Mouse (Mus musculus): ENCODE data around the gene Ccdc27. TPM values are rescaled to one million over a fixed set of nuclear protein-coding genes. Genes with fewer than 3 reads are reported as not detected.

The Ccdc27 gene
- polyA plus RNA-seq, 1 experiment from 2014 or later, result not detected

- Histone ChIP-seq H3K4me2 (replicated peaks) (no peak overlapping the region), H3K9ac (no peak overlapping the region), H3K36me3 (peaks cover 56% of the 10 kb centered on the region), H3K9me3 (replicated peaks) (no peaks in the 10 kb centered on the region), H3K27me3 (no peaks in the 10 kb centered on the region), H3K4me1 (peaks cover 5% of the 10 kb centered on the region; the same call in 1 of the 2 replicates), H3K27ac (no peak overlapping the region), H3K4me3 (no peak overlapping the region)
- no peak for ATAC-seq (ENCODE audit: low FRiP score)
- WGBS, result 90% methylated on average over 6 of the region's 6 CpGs
Measured at GRCm38 (mm10) chr4:154006264-154006663, 36.2 kb downstream of the Ccdc27 start.

DNA sequence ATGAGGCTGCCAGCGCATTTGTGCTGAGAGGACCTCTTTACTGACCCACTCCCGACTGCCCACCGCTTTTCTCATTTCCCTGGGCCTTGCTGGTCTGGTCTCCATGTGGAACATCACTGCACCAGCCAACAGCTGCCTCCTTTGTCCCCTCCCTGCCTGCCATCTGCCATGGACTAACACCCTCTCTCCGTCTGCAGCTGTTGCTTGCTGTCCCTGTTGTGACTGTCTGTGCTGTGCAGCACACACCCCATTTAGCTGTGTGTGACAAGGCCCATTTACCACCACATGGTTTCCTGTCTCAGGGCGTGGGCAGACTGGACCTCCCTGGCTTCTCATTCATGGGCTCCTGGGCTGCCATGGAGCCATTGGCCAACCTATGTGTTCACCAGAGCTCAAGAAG, 37.0 kb downstream of the Ccdc27 start:
- H3K9me3 ChIP-seq (replicated peaks), result no peaks in the 10 kb centered on the region
- no peak; the same call in 1 of the 2 replicates for ATAC-seq (ENCODE audit: low FRiP score)
- H3K27me3 ChIP-seq, result no peaks in the 10 kb centered on the region
- H3K4me3 ChIP-seq, result no peak overlapping the region
- 85% methylated on average over 5 of the region's 5 CpGs for WGBS
- H3K27ac ChIP-seq, result no peak overlapping the region
- H3K9ac ChIP-seq, result no peak overlapping the region
- H3K4me1 ChIP-seq, result no peaks in the 10 kb centered on the region
- H3K4me2 ChIP-seq (replicated peaks), result no peak overlapping the region
- H3K36me3 ChIP-seq, result peaks cover 56% of the 10 kb centered on the region

- Histone ChIP-seq H3K27me3 (no peaks in the 10 kb centered on the region), H3K4me1 (no peaks in the 10 kb centered on the region), H3K4me3 (no peak overlapping the region), H3K36me3 (peaks cover 99% of the 10 kb centered on the region), H3K4me2 (replicated peaks) (no peak overlapping the region), H3K27ac (no peak overlapping the region), H3K9ac (no peak overlapping the region), H3K9me3 (replicated peaks) (no peaks in the 10 kb centered on the region)
- WGBS, result 93% methylated on average over 8 of the region's 8 CpGs
- no peak for ATAC-seq (ENCODE audit: low FRiP score)
Measured at GRCm38 (mm10) chr4:153993505-153993904, 49.0 kb downstream of the Ccdc27 start.

DNA sequence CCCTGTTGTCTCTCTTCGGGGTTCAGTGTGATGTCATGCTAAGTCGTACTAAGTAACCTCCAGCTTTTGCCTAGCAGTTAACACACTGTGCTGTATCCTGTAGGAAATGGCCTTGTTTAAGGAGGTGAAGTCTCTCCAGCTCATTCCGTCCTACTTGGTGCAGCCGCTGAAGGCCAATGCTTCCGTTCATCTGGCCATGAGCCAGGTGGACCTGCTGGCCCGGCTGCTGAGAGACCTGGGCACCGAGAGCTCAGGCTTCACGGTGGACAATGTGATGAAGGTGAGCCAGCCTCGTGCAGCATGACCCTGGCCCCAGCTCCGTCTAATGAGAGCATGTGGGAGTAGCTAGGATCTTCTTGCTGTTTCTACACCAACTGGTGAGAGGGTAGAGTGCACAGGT, 49.8 kb downstream of the Ccdc27 start:
- WGBS, result 82% methylated on average over 10 of the region's 10 CpGs
- H3K4me1 ChIP-seq, result no peaks in the 10 kb centered on the region
- H3K9me3 ChIP-seq (replicated peaks), result no peaks in the 10 kb centered on the region
- H3K36me3 ChIP-seq, result peaks cover 99% of the 10 kb centered on the region
- no peak overlapping the region for H3K4me2 ChIP-seq (replicated peaks)
- no peak overlapping the region for H3K27ac ChIP-seq
- no peaks in the 10 kb centered on the region for H3K27me3 ChIP-seq
- H3K4me3 ChIP-seq, result no peak overlapping the region
- H3K9ac ChIP-seq, result no peak overlapping the region
- no peak for ATAC-seq (ENCODE audit: low FRiP score)

- 94% methylated on average over 11 of the region's 11 CpGs for WGBS
- Histone ChIP-seq H3K27ac (no peak overlapping the region), H3K36me3 (peaks cover 70% of the 10 kb centered on the region), H3K9me3 (replicated peaks) (no peaks in the 10 kb centered on the region), H3K4me1 (peaks cover 20% of the 10 kb centered on the region), H3K4me3 (no peak overlapping the region), H3K9ac (no peak overlapping the region), H3K27me3 (no peaks in the 10 kb centered on the region), H3K4me2 (replicated peaks) (no peak overlapping the region)
- ATAC-seq (ENCODE audit: low FRiP score), result no peak
Measured at GRCm38 (mm10) chr4:153980470-153980869, 62.0 kb downstream of the Ccdc27 start.

- H3K27ac ChIP-seq, result no peak overlapping the region
- H3K4me2 ChIP-seq (replicated peaks), result no peak overlapping the region
- WGBS, result 93% methylated on average over 10 of the region's 10 CpGs
- no peaks in the 10 kb centered on the region for H3K27me3 ChIP-seq
- H3K4me3 ChIP-seq, result no peak overlapping the region
- no peak overlapping the region for H3K9ac ChIP-seq
- H3K4me1 ChIP-seq, result peaks cover 21% of the 10 kb centered on the region
- H3K36me3 ChIP-seq, result peaks cover 57% of the 10 kb centered on the region
- no peaks in the 10 kb centered on the region for H3K9me3 ChIP-seq (replicated peaks)
- no peak for ATAC-seq (ENCODE audit: low FRiP score)
Measured at GRCm38 (mm10) chr4:153979243-153979642, 63.2 kb downstream of the Ccdc27 start.

Other genes starting within 250 kb of the Ccdc27 start
- gene A430005L14Rik, start 85.4 kb downstream of the Ccdc27 start, polyA plus RNA-seq (2016; fragmentation: Nextera tagmentation; extraction: Ambion mirVana), result 76.2 and 86.1 TPM in 2 replicates
- gene Dffb, start 67.6 kb downstream of the Ccdc27 start, polyA plus RNA-seq (2016; fragmentation: Nextera tagmentation; extraction: Ambion mirVana), result 9.8 and 10.9 TPM in 2 replicates
- 21.0 and 23.0 TPM in 2 replicates for gene Cep104, start 67.5 kb downstream of the Ccdc27 start, polyA plus RNA-seq (2016; fragmentation: Nextera tagmentation; extraction: Ambion mirVana)
- 36.4 and 38.1 TPM in 2 replicates for gene Lrrc47, start 30.9 kb downstream of the Ccdc27 start, polyA plus RNA-seq (2016; fragmentation: Nextera tagmentation; extraction: Ambion mirVana)
- gene Smim1, start 16.4 kb downstream of the Ccdc27 start, polyA plus RNA-seq (2016; fragmentation: Nextera tagmentation; extraction: Ambion mirVana), result 5.9 and 6.0 TPM in 2 replicates
- 1.7 and 2.4 TPM in 2 replicates for gene Trp73, start 97.5 kb upstream of the Ccdc27 start, polyA plus RNA-seq (2016; fragmentation: Nextera tagmentation; extraction: Ambion mirVana)
- 41.9 and 42.9 TPM in 2 replicates for gene Wrap73, start 99.7 kb upstream of the Ccdc27 start, polyA plus RNA-seq (2016; fragmentation: Nextera tagmentation; extraction: Ambion mirVana)
- gene Tprgl, start 118.0 kb upstream of the Ccdc27 start, polyA plus RNA-seq (2016; fragmentation: Nextera tagmentation; extraction: Ambion mirVana), result 154 and 159 TPM in 2 replicates
- gene Megf6, start 128.1 kb upstream of the Ccdc27 start, polyA plus RNA-seq (2016; fragmentation: Nextera tagmentation; extraction: Ambion mirVana), result 38.6 and 43.7 TPM in 2 replicates

Data from hindbrain, embryonic 12.5 days (tissue).